Mouse (Mus musculus) neural tube, embryonic 10.5 days (tissue): ENCODE data around the gene Rfx1.

ENCODE experiments used
- DNase-seq: peaks from one replicate; pipeline ENCODE4 v3.0.0-alpha.2; 2017; ENCODE audit warnings: low spot score; ENCODE audit errors: extremely low spot score

Rfx1 gene

GRCm38 (mm10) chr8:84066291-84066930 lies at the start of gene Rfx1:
Gene Rfx1 (plus strand): TSS chr8:84066834.
- DNase-seq: peak; percentile 98

GRCm38 (mm10) chr8:84019738-84020137 lies 46.9 kb upstream of the Rfx1 start:
- DNase-seq: no peak

GRCm38 (mm10) chr8:84021096-84021495 lies 45.5 kb upstream of the Rfx1 start, which contains the start of gene Palm3:
Gene Palm3 (plus strand): TSS chr8:84021471.
- DNase-seq: no peak

- DNase-seq: no peak
Measured at GRCm38 (mm10) chr8:84021569-84021968, 45.1 kb upstream of the Rfx1 start.

- DNase-seq: no peak
Measured at GRCm38 (mm10) chr8:84023085-84023484, 43.5 kb upstream of the Rfx1 start.

- no peak for DNase-seq
Measured at GRCm38 (mm10) chr8:84023631-84024030, 43.0 kb upstream of the Rfx1 start.

- peak; percentile 70 for DNase-seq
Measured at GRCm38 (mm10) chr8:84024171-84024570, 42.5 kb upstream of the Rfx1 start.

- peak; percentile 69 for DNase-seq
Measured at GRCm38 (mm10) chr8:84025863-84026262, 40.8 kb upstream of the Rfx1 start.

GRCm38 (mm10) chr8:84027449-84027848 lies 39.2 kb upstream of the Rfx1 start:
- DNase-seq: no peak

GRCm38 (mm10) chr8:84029272-84029671 lies 37.4 kb upstream of the Rfx1 start:
- DNase-seq: no peak

GRCm38 (mm10) chr8:84032777-84033176 lies 33.9 kb upstream of the Rfx1 start:
- DNase-seq: no peak

- DNase-seq: no peak
Measured at GRCm38 (mm10) chr8:84038015-84038414, 28.6 kb upstream of the Rfx1 start.

GRCm38 (mm10) chr8:84039050-84039449 lies 27.6 kb upstream of the Rfx1 start:
- peak; percentile 87 for DNase-seq

- peak; percentile 69 for DNase-seq
Measured at GRCm38 (mm10) chr8:84042066-84042947, 24.3 kb upstream of the Rfx1 start, which contains the start of gene Il27ra. Gene Il27ra (minus strand): TSS chr8:84042589.

GRCm38 (mm10) chr8:84042948-84043342 lies 23.7 kb upstream of the Rfx1 start:
- no peak for DNase-seq

- no peak for DNase-seq
Measured at GRCm38 (mm10) chr8:84044103-84044502, 22.5 kb upstream of the Rfx1 start.

GRCm38 (mm10) chr8:84044900-84045299 lies 21.7 kb upstream of the Rfx1 start, which contains the start of gene Rln3:
Gene Rln3 (minus strand): TSS chr8:84045000.
- no peak for DNase-seq

GRCm38 (mm10) chr8:84046505-84046904 lies 20.1 kb upstream of the Rfx1 start:
- DNase-seq: no peak

- no peak for DNase-seq
Measured at GRCm38 (mm10) chr8:84048171-84048570, 18.5 kb upstream of the Rfx1 start.

GRCm38 (mm10) chr8:84052746-84053145 lies 13.9 kb upstream of the Rfx1 start:
- no peak for DNase-seq

- DNase-seq: no peak
Measured at GRCm38 (mm10) chr8:84053229-84053628, 13.4 kb upstream of the Rfx1 start.

- DNase-seq: no peak
Measured at GRCm38 (mm10) chr8:84057827-84058226, 8.8 kb upstream of the Rfx1 start.
